Mouse (Mus musculus) neural tube, embryonic 15.5 days (tissue): ENCODE measurements around the gene Gm10320. TPM values are rescaled to one million over a fixed set of nuclear protein-coding genes. Genes with fewer than 3 reads are reported as not detected.
A peak's percentile ranks its signal among the peaks of the same experiment; 100 is the strongest.

Experiments used
- ATAC-seq: fragments of 200-750 bp; cut with Nextera tagmentation; 2 replicates; pipeline ENCODE4 v1.8.0; 2017; ENCODE audit warnings: mild to moderate bottlenecking, moderate TSS enrichment, moderate library complexity; ENCODE audit not compliant: low FRiP score
- H3K27ac ChIP-seq: fragments of 300-500 bp; sonication (generic); replicated peaks from 2 replicates; pipeline ENCODE4 v1.5.1; 2015; ENCODE audit warnings: mild to moderate bottlenecking, inconsistent platforms
- H3K27me3 ChIP-seq: fragments of 300-500 bp; sonication (generic); replicated peaks from 2 replicates; pipeline ENCODE4 v1.6.1; 2015; ENCODE audit warnings: inconsistent platforms
- H3K36me3 ChIP-seq: fragments of 300-500 bp; sonication (generic); 2 replicates; pipeline ENCODE4 v1.6.1; 2015; ENCODE audit warnings: inconsistent platforms
- H3K4me1 ChIP-seq: fragments of 300-500 bp; sonication (generic); 2 replicates; pipeline ENCODE4 v1.6.1; 2015; ENCODE audit warnings: inconsistent platforms
- H3K4me2 ChIP-seq: fragments of 300-500 bp; sonication (generic); 2 replicates; pipeline ENCODE4 v1.6.1; 2015; ENCODE audit warnings: inconsistent platforms, mild to moderate bottlenecking, moderate library complexity
- H3K4me3 ChIP-seq: fragments of 300-500 bp; sonication (generic); replicated peaks from 2 replicates; pipeline ENCODE4 v1.5.1; 2015; ENCODE audit warnings: mild to moderate bottlenecking, inconsistent platforms
- H3K9ac ChIP-seq: fragments of 300-500 bp; sonication (generic); replicated peaks from 2 replicates; pipeline ENCODE4 v1.6.1; 2015; ENCODE audit warnings: mild to moderate bottlenecking, inconsistent platforms
- H3K9me3 ChIP-seq: fragments of 300-500 bp; sonication (generic); replicated peaks from 2 replicates; pipeline ENCODE4 v1.6.1; 2016; ENCODE audit warnings: inconsistent platforms
- WGBS: fragments of 180-500 bp; shearing (Covaris S2); methylation state at CpG from one replicate; pipeline ENCODE4 v1.1.7; 2015; ENCODE audit warnings: mixed read lengths; 5-methylcytosine and 5-hydroxymethylcytosine counted together
- polyA plus RNA-seq: library from polyadenylated mRNA; unstranded; fragments of >200 nt; fragmentation: Nextera tagmentation; extraction: Ambion mirVana; gene quantifications from 2 replicates; pipeline ENCODE4 v1.2.1, GENCODE M21; 2015

Gm10320 gene
- polyA plus RNA-seq, 1 experiment from 2014 or later = 0.74 TPM

DNA sequence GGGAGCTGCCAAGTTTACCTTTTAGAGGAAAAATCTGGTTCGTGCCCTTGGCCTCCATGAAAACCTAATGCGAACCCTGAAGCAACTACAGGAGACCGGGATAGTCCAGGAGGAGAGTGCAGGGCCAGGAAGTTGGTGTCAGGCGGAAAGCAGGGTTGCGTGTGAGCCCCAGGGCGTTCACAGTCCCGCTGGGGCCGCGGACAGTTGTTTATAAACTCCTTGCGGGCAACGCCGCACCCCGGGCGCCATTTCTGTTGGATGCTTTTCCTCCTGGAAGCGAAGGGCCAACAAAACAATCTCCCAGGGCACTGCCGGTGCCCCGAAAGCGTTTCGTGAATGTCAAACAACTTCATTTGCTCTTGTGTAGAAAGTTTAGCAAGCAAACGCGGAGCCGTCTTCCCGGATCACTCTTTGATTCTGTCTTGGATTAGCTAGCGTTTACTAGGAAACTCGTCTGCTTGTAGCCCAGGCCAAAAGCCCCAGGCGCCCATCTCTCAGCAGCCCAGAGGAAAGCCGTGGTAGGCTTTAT lies 11.1 kb upstream of the Gm10320 start:
- WGBS = 2% methylated on average over 27 of the region's 27 CpGs
- no peak for ATAC-seq
- Histone ChIP-seq H3K27ac (no peak overlapping the region), H3K4me1 (peaks cover 13% of the 10 kb centered on the region), H3K36me3 (no peaks in the 10 kb centered on the region), H3K4me2 (peak overlapping the region; percentile 37), H3K9me3 (no peaks in the 10 kb centered on the region), H3K4me3 (no peak overlapping the region), H3K9ac (no peak overlapping the region), H3K27me3 (peaks cover 93% of the 10 kb centered on the region)

DNA sequence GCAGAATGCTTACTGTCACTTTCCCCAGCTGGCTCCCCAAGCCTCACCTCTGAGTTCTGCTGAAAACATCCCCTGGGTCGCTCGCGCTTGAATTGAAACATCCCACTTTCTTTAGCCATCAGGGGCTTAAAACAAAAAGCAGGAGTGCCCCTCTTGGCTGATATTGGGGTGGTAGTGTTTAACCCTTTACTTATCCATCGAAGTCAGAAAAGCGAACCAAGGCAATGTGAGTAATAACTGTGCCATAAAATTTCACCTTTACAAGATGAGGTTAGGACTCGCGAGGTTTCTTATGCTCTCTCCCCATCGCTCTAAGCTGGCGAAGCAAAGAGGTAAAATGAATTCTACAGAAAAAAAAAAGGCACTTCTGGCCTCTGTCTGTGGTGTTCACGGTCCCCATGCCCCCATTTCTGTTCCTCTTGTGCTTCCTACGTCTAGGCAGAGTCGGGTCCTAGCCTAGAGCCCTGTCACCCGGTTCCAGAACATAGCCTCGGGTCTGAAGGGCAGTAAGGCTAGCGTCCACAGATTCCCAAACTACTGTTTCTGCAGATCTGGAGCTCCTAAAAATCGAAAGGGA lies 10.5 kb upstream of the Gm10320 start:
- ATAC-seq = no peak
- peak overlapping the region; percentile 37 for H3K4me2 ChIP-seq
- H3K27ac ChIP-seq = no peak overlapping the region
- peaks cover 93% of the 10 kb centered on the region for H3K27me3 ChIP-seq
- H3K9me3 ChIP-seq = no peaks in the 10 kb centered on the region
- H3K9ac ChIP-seq = no peak overlapping the region
- no peak overlapping the region for H3K4me3 ChIP-seq
- 1% methylated on average over 16 of the region's 16 CpGs for WGBS
- no peaks in the 10 kb centered on the region for H3K36me3 ChIP-seq
- peaks cover 13% of the 10 kb centered on the region for H3K4me1 ChIP-seq

DNA sequence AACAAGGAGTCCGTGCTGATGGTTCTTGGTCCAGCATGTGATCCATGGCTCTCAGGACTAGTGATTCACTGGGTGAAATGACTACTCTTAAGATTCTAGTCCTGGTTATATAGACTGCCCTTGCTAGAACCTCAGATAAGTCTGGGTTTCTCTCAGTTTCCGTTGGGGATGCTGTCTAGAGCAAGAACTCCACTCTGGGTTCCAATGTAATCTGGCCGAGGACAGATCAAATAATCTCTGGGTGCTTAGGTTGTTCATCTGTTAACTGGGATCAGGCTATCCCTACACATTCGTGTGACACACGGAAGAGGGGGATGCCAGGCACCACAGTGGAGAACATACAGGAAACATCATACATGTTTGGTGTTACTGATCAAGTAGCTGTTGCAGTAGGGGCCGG lies 9.5 kb upstream of the Gm10320 start:
- Histone ChIP-seq H3K4me2 (no peak overlapping the region), H3K27ac (no peak overlapping the region), H3K9ac (no peak overlapping the region), H3K4me1 (peaks cover 21% of the 10 kb centered on the region), H3K27me3 (peaks cover 90% of the 10 kb centered on the region), H3K36me3 (no peaks in the 10 kb centered on the region), H3K9me3 (no peaks in the 10 kb centered on the region), H3K4me3 (no peak overlapping the region)
- no peak for ATAC-seq
- 13% methylated on average over 6 of the region's 6 CpGs for WGBS

DNA sequence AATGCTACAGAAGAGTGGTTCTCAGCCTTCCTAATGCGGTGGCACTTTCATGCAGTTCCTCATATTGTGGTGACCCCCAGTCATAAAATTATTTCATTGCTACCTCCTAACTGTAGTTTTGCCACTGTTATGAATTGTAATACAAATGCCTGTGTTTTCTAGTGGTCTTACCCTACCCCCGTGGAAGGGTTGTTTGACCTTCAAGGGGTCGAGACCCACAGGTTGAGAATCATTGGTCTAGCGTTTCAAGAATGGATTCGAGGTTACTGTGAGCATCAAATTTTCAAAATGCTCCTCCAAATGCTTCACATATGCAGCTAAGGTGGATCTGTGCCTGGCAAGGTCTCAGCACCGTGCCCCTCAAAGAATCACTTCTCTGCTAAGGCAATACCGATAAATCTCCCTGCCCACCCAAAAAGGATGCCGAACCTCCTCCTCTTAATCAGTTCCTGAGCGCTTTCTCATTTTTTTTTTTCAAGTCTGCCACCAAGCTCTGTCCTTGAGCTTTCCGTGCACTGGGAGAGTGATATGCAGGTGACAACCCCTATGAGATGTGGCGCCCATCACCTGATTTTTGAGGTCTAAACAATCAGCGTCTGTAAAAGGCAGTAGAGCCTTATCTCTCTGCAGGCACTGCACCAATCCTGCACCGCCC lies 8.8 kb upstream of the Gm10320 start:
- H3K9ac ChIP-seq = no peak overlapping the region
- H3K4me1 ChIP-seq = peaks cover 21% of the 10 kb centered on the region
- ATAC-seq = no peak
- 23% methylated on average over 13 of the region's 13 CpGs for WGBS
- H3K27me3 ChIP-seq = peaks cover 83% of the 10 kb centered on the region
- H3K4me3 ChIP-seq = no peak overlapping the region
- no peaks in the 10 kb centered on the region for H3K36me3 ChIP-seq
- H3K9me3 ChIP-seq = no peaks in the 10 kb centered on the region
- no peak overlapping the region for H3K27ac ChIP-seq
- H3K4me2 ChIP-seq = no peak overlapping the region

DNA sequence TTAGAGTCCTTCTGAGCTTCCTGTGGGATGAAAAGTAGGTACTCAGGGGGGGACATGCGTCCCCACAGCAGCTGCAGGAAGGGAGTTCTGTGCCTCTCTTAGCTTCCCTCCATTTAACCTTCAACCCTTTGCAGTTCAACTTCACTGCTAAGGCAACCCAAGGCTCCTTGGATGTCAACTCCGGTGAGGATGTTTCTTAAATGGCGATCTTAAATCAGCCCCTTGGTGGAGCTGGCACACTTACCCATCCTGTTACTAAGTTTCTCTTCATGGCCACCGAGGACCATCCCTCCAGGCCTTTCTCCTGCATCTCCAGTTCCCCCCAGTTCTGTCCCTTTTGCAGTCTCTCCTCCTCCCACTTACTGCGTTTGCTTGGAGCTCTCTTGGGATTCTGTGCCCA lies 6.8 kb upstream of the Gm10320 start:
- 66% methylated on average over 5 of the region's 5 CpGs for WGBS
- H3K4me2 ChIP-seq = no peak overlapping the region

DNA sequence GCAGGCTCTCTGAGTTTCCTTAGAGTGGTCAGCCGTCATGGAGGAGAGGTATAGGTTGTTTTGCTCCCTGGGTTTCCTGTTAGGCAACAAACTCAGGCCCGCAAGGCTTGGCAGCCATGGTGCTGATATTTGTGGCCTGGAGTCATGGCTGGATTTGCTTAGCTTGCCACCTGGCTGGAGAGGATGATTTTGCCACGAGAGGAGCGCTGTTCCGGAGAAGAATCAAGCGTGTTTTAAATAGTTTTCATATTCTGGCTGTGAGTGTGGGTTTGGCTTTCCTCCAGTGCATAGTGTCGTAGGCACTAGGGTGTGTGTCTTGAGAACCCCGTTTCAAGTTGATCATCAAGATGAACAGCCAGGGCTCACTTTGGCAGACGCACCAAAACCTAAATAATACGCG lies 6.3 kb upstream of the Gm10320 start:
- Histone ChIP-seq H3K4me2 (no peak overlapping the region), H3K27ac (no peak overlapping the region), H3K9me3 (no peaks in the 10 kb centered on the region), H3K36me3 (no peaks in the 10 kb centered on the region), H3K9ac (no peak overlapping the region), H3K4me1 (peaks cover 12% of the 10 kb centered on the region), H3K4me3 (no peak overlapping the region), H3K27me3 (peaks cover 64% of the 10 kb centered on the region)
- WGBS = 72% methylated on average over 11 of the region's 11 CpGs
- ATAC-seq = no peak

More for the DNA sequence above, 6.8 kb upstream of the Gm10320 start:
- Histone ChIP-seq H3K27ac (no peak overlapping the region), H3K4me3 (no peak overlapping the region), H3K9me3 (no peaks in the 10 kb centered on the region), H3K9ac (no peak overlapping the region), H3K27me3 (peaks cover 69% of the 10 kb centered on the region), H3K36me3 (no peaks in the 10 kb centered on the region), H3K4me1 (peaks cover 12% of the 10 kb centered on the region)
- no peak for ATAC-seq

DNA sequence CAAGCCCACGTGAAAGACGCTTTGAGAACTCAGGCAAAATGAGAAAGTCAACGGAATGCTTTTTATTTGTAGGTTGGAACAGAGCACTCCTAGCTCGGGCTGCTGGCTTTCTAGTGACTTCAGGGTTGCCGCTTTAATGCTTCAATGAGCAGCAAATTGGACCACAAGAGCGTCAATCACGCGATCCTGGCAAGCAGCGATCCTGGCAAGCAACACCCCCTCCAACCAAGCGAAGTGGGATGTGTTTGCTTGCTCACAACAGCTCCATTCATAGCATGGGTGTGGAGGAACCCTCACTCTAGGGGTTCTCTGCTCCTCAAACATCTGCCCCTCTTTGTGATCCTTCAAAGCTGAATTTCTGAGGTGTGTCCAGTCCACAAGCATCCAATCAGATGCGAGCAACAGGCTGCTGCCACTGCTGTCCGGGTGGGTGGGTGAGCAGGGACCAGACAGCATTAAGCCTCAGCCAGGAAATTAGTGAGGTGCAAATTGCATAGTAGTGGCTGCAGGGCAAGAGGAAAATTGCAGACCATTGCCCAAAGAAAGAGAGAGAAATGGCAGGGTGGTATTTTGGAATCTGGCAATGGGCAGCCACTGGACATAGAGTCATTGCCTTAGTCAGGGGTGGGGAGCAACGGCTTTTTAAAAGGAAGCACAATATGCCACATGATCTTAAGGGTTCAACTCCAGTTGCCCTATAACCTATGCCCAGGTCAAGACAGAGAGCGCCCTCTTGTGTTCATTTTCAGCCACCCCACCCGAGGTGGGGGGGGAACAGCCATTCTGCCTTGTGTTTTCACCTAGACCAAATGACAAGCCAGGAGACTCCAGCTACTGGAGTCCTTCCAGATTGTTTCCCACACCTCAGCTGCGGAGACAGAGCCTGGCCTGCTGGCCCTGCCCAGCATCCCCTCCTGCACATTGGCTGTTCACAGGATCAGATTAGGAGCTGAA lies 5.4 kb upstream of the Gm10320 start:
- no peak overlapping the region for H3K4me3 ChIP-seq
- no peaks in the 10 kb centered on the region for H3K36me3 ChIP-seq
- H3K4me1 ChIP-seq = peaks cover 8% of the 10 kb centered on the region; the same call in 1 of the 2 replicates
- peak overlapping the region; percentile 8; the same call in 1 of the 2 replicates for H3K4me2 ChIP-seq
- no peak overlapping the region for H3K9ac ChIP-seq
- H3K27me3 ChIP-seq = peaks cover 56% of the 10 kb centered on the region
- no peak overlapping the region for H3K27ac ChIP-seq
- H3K9me3 ChIP-seq = no peaks in the 10 kb centered on the region
- no peak for ATAC-seq
- WGBS = 19% methylated on average over 16 of the region's 16 CpGs

DNA sequence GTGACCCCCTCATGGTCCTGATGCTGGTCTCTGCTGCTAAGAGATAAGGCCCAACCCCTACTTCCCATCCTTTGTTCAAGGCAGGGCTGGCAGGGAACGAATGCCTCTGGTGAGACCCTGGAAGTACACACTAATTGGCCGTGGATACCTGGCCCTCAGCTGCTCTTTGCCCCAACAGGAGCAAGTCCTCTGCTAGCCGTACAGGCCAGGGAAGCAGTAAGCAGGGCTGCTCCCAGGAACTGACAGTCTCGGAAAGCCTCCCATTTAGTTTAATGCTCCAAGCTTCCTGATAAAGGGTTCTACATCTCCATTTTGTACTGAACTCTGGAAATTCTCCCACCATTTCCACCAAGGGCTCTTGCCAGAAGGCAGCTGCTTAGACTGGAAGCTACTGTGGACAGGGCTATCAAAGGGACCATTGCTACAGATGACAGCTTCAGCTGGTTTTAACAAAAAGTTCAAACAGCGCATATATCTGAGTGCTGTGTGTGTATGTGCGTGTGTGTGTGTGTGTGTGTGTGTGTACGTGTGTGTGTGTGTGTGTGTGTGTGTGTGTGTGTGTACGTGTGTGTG lies 2.8 kb upstream of the Gm10320 start:
- WGBS = 79% methylated on average over 7 of the region's 8 CpGs
- ATAC-seq = no peak
- no peak overlapping the region for H3K4me3 ChIP-seq
- peaks cover 8% of the 10 kb centered on the region; the same call in 1 of the 2 replicates for H3K4me1 ChIP-seq
- no peaks in the 10 kb centered on the region for H3K9me3 ChIP-seq
- no peak overlapping the region for H3K9ac ChIP-seq
- peaks cover 33% of the 10 kb centered on the region for H3K27me3 ChIP-seq
- H3K4me2 ChIP-seq = no peak overlapping the region
- H3K36me3 ChIP-seq = no peaks in the 10 kb centered on the region
- no peak overlapping the region for H3K27ac ChIP-seq

DNA sequence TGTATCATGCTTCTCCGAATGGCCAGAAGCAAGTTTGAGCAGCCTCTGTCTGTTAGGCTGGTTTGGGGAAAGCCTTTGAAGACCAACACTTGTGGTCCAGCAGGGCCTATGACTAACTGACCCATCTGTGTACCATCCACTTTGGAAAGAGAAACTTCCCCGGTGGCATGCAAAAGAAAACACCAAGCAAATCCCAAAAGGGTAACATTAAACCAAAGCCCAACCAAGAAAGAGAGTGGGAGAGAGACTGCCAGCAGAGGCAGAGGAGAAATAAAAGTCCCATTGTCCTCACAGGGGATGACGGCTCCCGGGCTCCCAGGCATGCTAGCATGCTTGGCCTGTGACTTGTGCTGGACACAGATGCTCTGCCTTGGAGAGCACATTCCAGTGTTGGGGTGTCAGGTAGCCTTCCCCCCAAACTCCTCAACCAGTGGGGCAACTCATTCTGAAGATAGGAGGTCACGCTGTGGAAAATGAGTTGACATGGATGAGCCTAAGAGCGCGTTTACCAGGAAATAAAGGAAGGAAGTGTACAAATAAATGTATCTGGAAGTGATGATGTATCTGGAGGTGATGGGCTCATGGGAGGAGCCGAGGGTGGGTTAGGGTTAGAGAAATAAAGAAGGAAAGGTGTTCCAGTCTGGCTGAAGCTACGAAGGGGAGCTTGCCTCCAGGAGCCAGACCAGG lies 911 bp upstream of the Gm10320 start:
- Histone ChIP-seq H3K27ac (no peak overlapping the region), H3K4me3 (no peak overlapping the region), H3K27me3 (peaks cover 15% of the 10 kb centered on the region), H3K4me2 (no peak overlapping the region), H3K36me3 (no peaks in the 10 kb centered on the region), H3K9ac (no peak overlapping the region), H3K9me3 (no peaks in the 10 kb centered on the region), H3K4me1 (peaks cover 8% of the 10 kb centered on the region; the same call in 1 of the 2 replicates)
- 64% methylated on average over 9 of the region's 9 CpGs for WGBS
- ATAC-seq = no peak

DNA sequence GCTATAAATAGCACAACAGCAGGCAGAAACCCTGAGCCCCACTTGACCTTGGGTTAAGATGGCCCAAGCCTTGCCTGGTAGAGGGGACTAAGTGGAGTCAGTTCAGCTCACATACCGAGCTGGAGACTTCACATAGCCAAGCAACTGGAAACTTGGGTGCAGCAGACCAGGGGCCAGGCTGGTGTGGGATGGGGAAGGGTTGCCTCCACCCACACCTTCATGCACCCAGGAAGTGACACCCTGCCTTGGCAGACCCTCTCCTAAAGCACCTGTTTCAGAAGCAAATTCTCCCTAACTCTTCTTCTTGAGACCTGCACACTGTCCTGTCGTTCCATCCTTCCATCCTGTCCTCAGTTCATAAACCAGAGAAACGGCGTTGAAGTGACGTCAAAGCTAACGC lies 5.1 kb downstream of the Gm10320 start:
- no peak for ATAC-seq
- H3K4me3 ChIP-seq = no peak overlapping the region

DNA sequence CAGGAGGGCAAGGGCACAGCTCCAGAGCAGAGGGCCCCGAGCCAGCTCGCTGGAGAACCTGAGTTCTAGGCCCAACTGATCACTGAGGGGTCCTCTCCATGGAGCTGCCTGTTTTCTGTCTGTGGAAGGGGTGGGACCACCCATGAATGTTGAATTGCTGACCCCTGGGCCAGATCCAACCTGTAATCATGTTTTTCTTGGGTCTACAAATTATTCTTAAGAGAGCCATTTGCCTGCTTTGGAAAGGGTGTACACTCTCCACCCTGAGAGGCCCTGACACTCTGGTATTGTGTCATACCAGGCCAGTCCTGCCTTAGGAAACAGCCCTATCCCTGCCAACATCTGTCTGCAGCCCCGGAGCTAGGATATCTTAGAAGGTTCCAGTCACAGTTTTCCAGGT lies 5.6 kb downstream of the Gm10320 start:
- H3K9me3 ChIP-seq = no peaks in the 10 kb centered on the region
- no peak overlapping the region for H3K4me3 ChIP-seq
- no peaks in the 10 kb centered on the region for H3K27me3 ChIP-seq
- H3K4me1 ChIP-seq = no peaks in the 10 kb centered on the region
- no peak overlapping the region for H3K4me2 ChIP-seq
- no peak for ATAC-seq
- no peaks in the 10 kb centered on the region for H3K36me3 ChIP-seq
- H3K27ac ChIP-seq = no peak overlapping the region
- WGBS = 89% methylated on average over 3 of the region's 3 CpGs
- no peak overlapping the region for H3K9ac ChIP-seq

More for the DNA sequence above, 5.1 kb downstream of the Gm10320 start:
- no peak overlapping the region for H3K9ac ChIP-seq
- H3K27ac ChIP-seq = no peak overlapping the region
- WGBS = 90% methylated on average over 6 of the region's 6 CpGs
- no peaks in the 10 kb centered on the region for H3K9me3 ChIP-seq
- no peaks in the 10 kb centered on the region for H3K36me3 ChIP-seq
- H3K4me2 ChIP-seq = no peak overlapping the region
- no peaks in the 10 kb centered on the region for H3K4me1 ChIP-seq
- no peaks in the 10 kb centered on the region for H3K27me3 ChIP-seq
